Mouse (Mus musculus) cerebellum, adult 2 months (tissue): ENCODE measurements around the gene Prdm2.

ENCODE experiments used
- CTCF ChIP-seq: fragments of 200-500 bp; IDR thresholded peaks from 2 replicates; pipeline ENCODE4 v1.5.1; 2011; ENCODE audit warnings: low read depth, mild to moderate bottlenecking, control low read depth, low read length, moderate library complexity, borderline replicate concordance; ENCODE audit not compliant: insufficient read depth
- POLR2A ChIP-seq: fragments of 200-500 bp; IDR thresholded peaks from 2 replicates; pipeline ENCODE4 v1.6.1; 2011; ENCODE audit warnings: low read length, control low read depth, borderline replicate concordance; ENCODE audit not compliant: insufficient read depth

DNA sequence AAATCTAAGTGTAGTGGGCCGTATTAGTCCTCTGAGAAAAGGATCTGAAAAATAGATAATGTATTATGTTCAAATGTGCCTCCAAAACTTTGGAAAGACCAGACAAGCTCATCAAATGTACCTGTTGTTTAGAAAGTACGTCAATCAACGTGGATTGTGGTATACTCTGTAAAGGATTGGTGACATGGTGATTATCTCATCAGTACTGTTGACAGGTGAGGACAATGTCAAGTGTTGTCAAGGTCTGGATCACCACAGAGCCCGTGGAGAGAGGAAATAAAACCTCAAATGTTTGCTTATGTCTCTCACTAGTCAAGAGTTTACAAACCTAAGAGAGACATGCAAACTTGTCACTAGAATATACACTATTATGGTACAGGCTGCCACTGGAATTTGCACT is 776 bp upstream of the Prdm2 start:
- no peak for TF ChIP-seq CTCF
- no peak for TF ChIP-seq POLR2A
